Mouse (Mus musculus) lung, embryonic 14.5 days (tissue): ENCODE data around the gene Zfp512b. TPM values are rescaled to one million over a fixed set of nuclear protein-coding genes. Genes with fewer than 3 reads are reported as not detected.

ENCODE experiments used
- ATAC-seq: fragments of 200-750 bp; cut with Nextera tagmentation; 2 replicates; pipeline ENCODE4 v1.8.0; 2017; ENCODE audit warnings: mild to moderate bottlenecking, moderate TSS enrichment, moderate library complexity; ENCODE audit not compliant: insufficient read depth
- DNase-seq: peaks from one replicate; pipeline ENCODE4 v3.0.0-alpha.2; 2015
- H3K27ac ChIP-seq: fragments of 300-500 bp; sonication (generic); 2 replicates; pipeline ENCODE4 v1.5.1; 2014; ENCODE audit warnings: low read depth, mild to moderate bottlenecking, moderate library complexity
- H3K27me3 ChIP-seq: fragments of 300-500 bp; sonication (generic); 2 replicates; pipeline ENCODE4 v1.6.1; 2014; ENCODE audit warnings: low read length, control low read depth; ENCODE audit not compliant: insufficient read depth
- H3K36me3 ChIP-seq: fragments of 300-500 bp; sonication (generic); 2 replicates; pipeline ENCODE4 v1.6.1; 2014; ENCODE audit warnings: control low read depth; ENCODE audit not compliant: insufficient read depth
- H3K4me1 ChIP-seq: fragments of 300-500 bp; sonication (generic); 2 replicates; pipeline ENCODE4 v1.6.1; 2014; ENCODE audit warnings: antibody characterized with exemption, control low read depth; ENCODE audit not compliant: insufficient read depth
- H3K4me2 ChIP-seq: fragments of 300-500 bp; sonication (generic); 2 replicates; pipeline ENCODE4 v1.6.1; 2014; ENCODE audit warnings: mild to moderate bottlenecking
- H3K4me3 ChIP-seq: fragments of 300-500 bp; sonication (generic); 2 replicates; pipeline ENCODE4 v1.5.1; 2014; ENCODE audit warnings: low read depth, low read length
- H3K9ac ChIP-seq: fragments of 300-500 bp; sonication (generic); 2 replicates; pipeline ENCODE4 v1.6.1; 2014
- H3K9me3 ChIP-seq: fragments of 300-500 bp; sonication (generic); 2 replicates; pipeline ENCODE4 v1.6.1; 2016; ENCODE audit warnings: low read depth, low read length, control low read depth
- CTCF ChIP-seq: IDR thresholded peaks from 2 replicates; pipeline ENCODE4 v1.5.1; 2016; ENCODE audit warnings: antibody characterized with exemption, low read depth
- WGBS: fragments of 180-500 bp; shearing (Covaris S2); extraction: QIAGEN DNeasy Blood & Tissue Kit; methylation state at CpG from one replicate; pipeline ENCODE4 v1.1.7; 2014; 5-methylcytosine and 5-hydroxymethylcytosine counted together
- polyA plus RNA-seq: library from polyadenylated mRNA; unstranded; fragments of >200 nt; fragmentation: Nextera tagmentation; extraction: Ambion mirVana; gene quantifications from 2 replicates; pipeline ENCODE4 v1.2.1, GENCODE M21; 2014

Zfp512b gene
- polyA plus RNA-seq, 1 experiment from 2014 or later: 58.6 TPM

DNA sequence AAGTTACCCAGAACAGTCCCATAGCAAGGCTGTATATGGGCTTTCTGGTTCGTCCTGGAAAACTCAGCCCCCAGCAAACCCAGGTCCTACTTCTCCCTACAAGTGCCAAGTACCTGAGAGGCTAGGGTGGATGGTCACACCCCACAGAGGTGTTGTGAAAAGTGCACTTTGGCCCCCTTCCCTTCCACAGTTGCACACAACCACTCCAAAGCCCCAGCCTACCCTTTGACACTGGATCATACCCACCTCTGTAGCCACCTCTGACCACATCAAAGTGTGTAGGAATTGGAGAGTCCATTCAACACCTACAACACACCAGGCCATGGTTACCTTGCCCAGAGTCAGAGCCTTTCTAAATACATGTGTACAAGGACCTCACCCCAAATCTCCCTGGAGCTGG lies 9.7 kb downstream of the Zfp512b start:
- no peaks in the 10 kb centered on the region for H3K9me3 ChIP-seq
- DNase-seq (no peak), ATAC-seq (no peak)
- 88% methylated on average over 1 of the region's 1 CpGs for WGBS
- no peak overlapping the region for H3K4me2 ChIP-seq
- TF ChIP-seq CTCF: no peak
- peaks cover 43% of the 10 kb centered on the region for H3K36me3 ChIP-seq
- no peak overlapping the region for H3K9ac ChIP-seq
- no peak overlapping the region for H3K27ac ChIP-seq
- no peaks in the 10 kb centered on the region for H3K27me3 ChIP-seq
- H3K4me1 ChIP-seq: peaks cover 8% of the 10 kb centered on the region
- H3K4me3 ChIP-seq: no peak overlapping the region

DNA sequence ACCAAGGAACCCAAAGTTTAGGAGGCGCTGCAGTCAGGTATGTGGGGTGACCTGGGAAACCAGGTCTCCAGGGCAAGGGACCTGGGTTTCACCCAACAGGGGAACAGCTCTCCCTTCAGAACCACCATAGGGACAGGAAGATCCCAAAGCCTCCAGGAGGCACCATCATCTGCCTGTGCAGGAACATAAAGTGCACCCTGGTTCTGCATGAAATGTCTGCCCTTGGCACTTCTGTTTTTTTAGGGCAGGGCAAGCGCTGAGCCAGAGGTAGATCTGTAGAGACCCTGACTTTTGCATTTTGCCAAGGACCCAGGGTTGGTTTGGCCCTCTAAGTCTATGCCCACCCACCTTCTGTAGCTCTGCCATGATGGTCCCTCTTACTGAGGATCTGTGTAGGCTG lies 10.2 kb downstream of the Zfp512b start:
- peak overlapping the region; percentile 9; the same call in 1 of the 2 replicates for H3K9ac ChIP-seq
- DNase-seq: peak; percentile 18
- peak overlapping the region; percentile 98; the same call in 1 of the 2 replicates for H3K4me2 ChIP-seq
- no peak overlapping the region for H3K27ac ChIP-seq
- ATAC-seq: no peak
- TF ChIP-seq CTCF: no peak
- H3K27me3 ChIP-seq: no peaks in the 10 kb centered on the region
- H3K4me1 ChIP-seq: peaks cover 8% of the 10 kb centered on the region
- peaks cover 38% of the 10 kb centered on the region for H3K36me3 ChIP-seq
- no peaks in the 10 kb centered on the region for H3K9me3 ChIP-seq
- no peak overlapping the region for H3K4me3 ChIP-seq
- WGBS: 77% methylated on average over 2 of the region's 2 CpGs

DNA sequence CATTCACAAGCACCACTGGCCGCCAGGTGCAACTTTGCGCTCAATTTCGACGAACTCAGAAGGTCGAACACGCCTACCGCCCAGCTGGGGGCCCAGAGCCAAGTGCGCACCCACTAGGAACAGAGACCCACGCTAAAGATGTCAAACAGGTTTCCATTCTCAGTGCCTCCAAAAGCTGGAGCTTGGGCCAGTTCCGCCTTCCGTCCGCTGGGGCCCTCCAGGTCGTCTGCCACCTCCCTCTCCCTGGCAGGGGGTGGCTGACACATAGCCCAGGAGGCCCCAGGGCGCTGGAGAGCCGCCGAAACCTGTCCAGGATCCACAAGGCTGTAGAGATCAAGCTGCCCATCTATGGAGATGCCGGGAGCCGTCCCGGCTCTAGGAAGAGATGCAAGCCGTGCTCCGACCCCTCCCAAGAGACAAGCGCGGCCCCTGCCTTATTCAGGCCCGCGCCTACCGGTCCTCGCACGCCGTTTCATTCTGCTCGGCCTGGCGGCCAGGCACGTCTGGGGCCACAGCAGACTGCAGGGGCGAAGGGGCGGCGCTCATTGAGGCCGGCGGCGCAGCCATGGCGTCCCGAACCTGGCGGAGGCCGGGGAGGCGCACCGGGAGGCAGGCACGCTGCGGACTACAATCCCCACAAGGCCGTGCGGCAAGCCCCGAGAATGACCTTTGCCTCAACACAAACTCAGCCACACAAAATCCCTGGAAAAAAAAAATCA lies 11.0 kb downstream of the Zfp512b start:
- ATAC-seq: peak; percentile 82
- WGBS: 1% methylated on average over 49 of the region's 49 CpGs
- Histone ChIP-seq H3K27ac (peak overlapping the region; percentile 94), H3K4me2 (peak overlapping the region; percentile 98), H3K9ac (peak overlapping the region; percentile 84), H3K36me3 (peaks cover 30% of the 10 kb centered on the region), H3K9me3 (no peaks in the 10 kb centered on the region), H3K27me3 (no peaks in the 10 kb centered on the region), H3K4me1 (peaks cover 8% of the 10 kb centered on the region), H3K4me3 (peak overlapping the region; percentile 79)
- peak; percentile 88 for DNase-seq
- no peak for TF ChIP-seq CTCF

DNA sequence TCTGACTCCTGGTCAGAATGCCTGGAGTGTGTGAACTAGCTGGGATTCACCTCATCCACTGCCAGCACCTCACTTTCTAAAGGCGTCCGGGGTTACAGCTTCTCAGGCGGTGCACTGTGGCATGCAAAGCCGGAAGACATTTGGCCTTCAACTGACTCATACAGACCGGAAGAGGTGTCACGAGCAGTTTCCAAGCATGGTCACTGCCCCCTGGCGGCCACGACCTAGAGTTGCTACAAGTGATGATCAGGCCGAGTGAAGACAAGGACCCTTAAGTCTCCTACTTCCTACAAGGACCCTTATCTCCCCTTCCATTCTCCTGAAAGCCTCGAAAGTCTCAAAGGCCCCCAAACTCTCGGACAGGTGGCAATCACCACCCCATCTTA lies 11.6 kb downstream of the Zfp512b start:
- 1% methylated on average over 11 of the region's 11 CpGs for WGBS
- no peaks in the 10 kb centered on the region for H3K9me3 ChIP-seq
- peaks cover 24% of the 10 kb centered on the region for H3K36me3 ChIP-seq
- peak overlapping the region; percentile 79 for H3K4me3 ChIP-seq
- peak; percentile 96 for DNase-seq
- peak overlapping the region; percentile 94 for H3K27ac ChIP-seq
- TF ChIP-seq CTCF: peak; percentile 95
- H3K9ac ChIP-seq: peak overlapping the region; percentile 84
- H3K27me3 ChIP-seq: no peaks in the 10 kb centered on the region
- H3K4me2 ChIP-seq: peak overlapping the region; percentile 98
- peak; percentile 85 for ATAC-seq
- peaks cover 8% of the 10 kb centered on the region for H3K4me1 ChIP-seq

DNA sequence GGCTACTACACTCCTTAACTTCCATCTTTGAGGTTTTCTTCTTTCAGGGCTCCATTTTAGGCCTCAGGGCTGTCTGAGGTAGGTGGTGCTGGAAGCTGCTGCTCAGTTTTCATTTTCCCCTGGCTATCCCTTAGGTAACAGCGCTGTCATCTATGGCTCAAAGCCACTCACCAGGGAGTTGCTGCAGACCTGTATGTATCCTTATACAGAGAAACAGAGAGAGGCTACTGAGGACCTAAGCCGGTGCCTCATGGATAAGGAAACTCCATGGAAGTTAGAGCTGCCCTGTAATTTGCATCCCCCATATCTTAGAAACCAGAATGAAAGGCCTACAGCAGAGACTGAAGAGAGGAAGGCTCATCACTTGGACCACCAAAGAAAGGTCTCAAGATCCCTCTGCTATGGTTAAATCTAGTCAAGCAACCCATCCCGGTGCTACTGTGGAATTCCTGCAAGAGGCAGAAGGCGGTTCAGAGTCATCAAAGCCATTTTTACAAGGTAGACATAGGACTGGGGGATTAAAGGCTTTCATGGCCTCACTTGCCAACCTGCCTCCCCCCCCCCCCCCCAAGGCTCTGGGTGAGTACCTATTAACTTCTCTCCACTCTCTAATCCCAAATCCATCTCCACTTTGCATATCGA lies 12.4 kb downstream of the Zfp512b start:
- WGBS: 74% methylated on average over 5 of the region's 5 CpGs
- no peak for ATAC-seq
- Histone ChIP-seq H3K9me3 (no peaks in the 10 kb centered on the region), H3K36me3 (peaks cover 17% of the 10 kb centered on the region), H3K27me3 (no peaks in the 10 kb centered on the region), H3K4me1 (peaks cover 8% of the 10 kb centered on the region), H3K4me3 (peak overlapping the region; percentile 79), H3K27ac (peak overlapping the region; percentile 94), H3K4me2 (peak overlapping the region; percentile 98), H3K9ac (peak overlapping the region; percentile 84)
- DNase-seq: no peak
- no peak for TF ChIP-seq CTCF

DNA sequence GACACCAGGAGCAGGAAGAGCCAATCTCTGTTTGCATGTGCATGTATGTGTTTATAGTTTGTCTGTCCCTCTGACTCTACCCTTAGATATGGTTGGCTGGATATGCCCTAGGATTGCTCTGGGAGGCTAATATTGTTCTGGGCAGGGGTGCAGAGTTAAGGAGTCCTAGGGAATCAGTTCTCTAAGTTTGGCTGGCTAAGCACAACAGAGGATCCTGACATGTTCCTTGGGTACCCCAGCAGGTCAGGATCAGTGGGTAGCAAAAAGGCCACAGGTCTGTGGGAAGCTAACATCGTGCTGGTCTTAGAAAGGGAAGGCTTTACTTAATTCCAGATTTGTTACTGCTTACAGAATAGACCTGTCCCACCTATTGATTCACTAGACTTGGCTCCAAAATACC lies 12.9 kb downstream of the Zfp512b start:
- no peak for TF ChIP-seq CTCF
- no peak overlapping the region for H3K4me2 ChIP-seq
- WGBS: 87% methylated on average over 1 of the region's 1 CpGs
- peaks cover 13% of the 10 kb centered on the region for H3K36me3 ChIP-seq
- no peak overlapping the region for H3K9ac ChIP-seq
- no peaks in the 10 kb centered on the region for H3K9me3 ChIP-seq
- DNase-seq (no peak), ATAC-seq (no peak)
- no peak overlapping the region for H3K4me3 ChIP-seq
- peaks cover 8% of the 10 kb centered on the region for H3K4me1 ChIP-seq
- H3K27ac ChIP-seq: no peak overlapping the region
- no peaks in the 10 kb centered on the region for H3K27me3 ChIP-seq

DNA sequence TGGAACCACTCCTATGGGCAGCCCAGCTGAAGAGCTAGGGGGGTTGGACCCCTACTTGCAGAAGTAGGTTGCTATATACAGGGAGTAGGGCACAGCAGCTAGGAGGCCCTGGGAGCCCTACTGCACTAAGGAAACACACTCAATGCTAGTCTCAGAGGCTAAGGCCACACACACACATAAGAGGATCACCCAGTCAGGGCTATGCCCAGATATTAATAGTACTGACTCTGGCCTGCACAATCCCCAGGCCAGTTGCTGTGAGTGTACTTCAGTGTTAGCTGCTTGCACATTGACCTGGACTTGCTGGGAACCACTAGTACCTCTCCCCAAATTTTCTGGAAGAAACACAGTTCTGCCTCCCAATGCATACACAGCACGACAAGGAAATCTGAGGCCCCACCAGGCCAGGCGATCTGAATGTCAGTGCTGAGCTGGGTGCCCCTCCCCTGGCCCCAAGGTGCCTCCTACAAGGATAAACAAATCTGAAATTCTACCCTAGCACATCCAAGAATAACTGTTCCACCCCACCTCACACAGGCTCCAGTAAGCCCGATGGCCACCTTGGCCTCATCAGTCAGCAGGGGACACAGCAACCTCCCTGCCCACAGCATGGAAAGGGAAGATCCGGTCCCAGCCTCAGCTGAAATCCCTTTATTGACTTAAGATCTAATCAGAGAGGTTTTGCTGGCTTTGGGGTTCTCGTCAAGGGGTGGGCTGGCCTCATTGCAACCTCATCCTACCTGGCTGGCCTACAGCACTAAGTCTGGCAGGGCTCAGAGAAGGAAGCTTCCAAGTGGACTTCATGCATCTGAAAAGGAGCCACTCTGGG lies 13.6 kb downstream of the Zfp512b start:
- H3K4me3 ChIP-seq: no peak overlapping the region
- H3K27me3 ChIP-seq: no peaks in the 10 kb centered on the region
- no peak for DNase-seq
- WGBS: 12% methylated on average over 5 of the region's 5 CpGs
- H3K9ac ChIP-seq: no peak overlapping the region
- no peak for ATAC-seq
- H3K4me2 ChIP-seq: no peak overlapping the region
- H3K9me3 ChIP-seq: no peaks in the 10 kb centered on the region
- H3K36me3 ChIP-seq: peaks cover 13% of the 10 kb centered on the region
- H3K27ac ChIP-seq: no peak overlapping the region
- peaks cover 8% of the 10 kb centered on the region for H3K4me1 ChIP-seq
- TF ChIP-seq CTCF: no peak
